Mouse (Mus musculus) kidney, adult 2 months (tissue): ENCODE data around the gene Disc1. TPM values are rescaled to one million over a fixed set of nuclear protein-coding genes. Genes with fewer than 3 reads are reported as not detected.

Experiments
- DNase-seq: peaks from one replicate; pipeline ENCODE4 v3.0.0; 2021
- H3K27ac ChIP-seq: fragments of 200-500 bp; 2 replicates; pipeline ENCODE4 v1.5.1; 2012; ENCODE audit warnings: low read depth, low read length, control low read depth, inconsistent platforms; ENCODE audit not compliant: insufficient read depth
- H3K27me3 ChIP-seq: fragments of 200-500 bp; replicated peaks from 2 replicates; pipeline ENCODE4 v1.6.1; 2012; ENCODE audit warnings: mild to moderate bottlenecking, moderate library complexity, low read length, inconsistent platforms; ENCODE audit not compliant: control insufficient read depth, insufficient read depth
- H3K36me3 ChIP-seq: fragments of 200-500 bp; 2 replicates; pipeline ENCODE4 v1.6.1; 2012; ENCODE audit warnings: mild to moderate bottlenecking, moderate library complexity, low read length, inconsistent platforms; ENCODE audit not compliant: control insufficient read depth, insufficient read depth
- H3K4me1 ChIP-seq: fragments of 200-500 bp; 2 replicates; pipeline ENCODE4 v1.6.1; 2011; ENCODE audit warnings: low read length; ENCODE audit not compliant: control insufficient read depth, insufficient read depth
- H3K4me3 ChIP-seq: fragments of 200-500 bp; 2 replicates; pipeline ENCODE4 v1.5.1; 2011; ENCODE audit warnings: mild to moderate bottlenecking, low read depth, low read length, control low read depth; ENCODE audit not compliant: insufficient read depth
- CTCF ChIP-seq: fragments of 200-500 bp; conservative IDR thresholded peaks from 2 replicates; pipeline ENCODE4 v1.5.1; 2011; ENCODE audit warnings: low read depth, mild to moderate bottlenecking, control low read depth, low read length, moderate library complexity, mixed read lengths; ENCODE audit not compliant: insufficient read depth, insufficient read length
- POLR2A ChIP-seq: fragments of 200-500 bp; IDR thresholded peaks from one replicate; pipeline ENCODE4 v1.6.1; 2011; ENCODE audit warnings: low read depth, low read length, control low read depth
- WGBS: fragments of 180-500 bp; shearing (Covaris S2); methylation state at CpG from one replicate; pipeline ENCODE4 v1.1.7; 2018; 5-methylcytosine and 5-hydroxymethylcytosine counted together
- polyA plus RNA-seq: library from polyadenylated mRNA; depleted of rRNA; stranded (reverse); fragments of >200 nt; gene quantifications from 2 replicates; pipeline ENCODE4 v1.2.3, GENCODE M21; 2012

Gene Disc1
- polyA plus RNA-seq, 1 experiment = 0.58 TPM

DNA sequence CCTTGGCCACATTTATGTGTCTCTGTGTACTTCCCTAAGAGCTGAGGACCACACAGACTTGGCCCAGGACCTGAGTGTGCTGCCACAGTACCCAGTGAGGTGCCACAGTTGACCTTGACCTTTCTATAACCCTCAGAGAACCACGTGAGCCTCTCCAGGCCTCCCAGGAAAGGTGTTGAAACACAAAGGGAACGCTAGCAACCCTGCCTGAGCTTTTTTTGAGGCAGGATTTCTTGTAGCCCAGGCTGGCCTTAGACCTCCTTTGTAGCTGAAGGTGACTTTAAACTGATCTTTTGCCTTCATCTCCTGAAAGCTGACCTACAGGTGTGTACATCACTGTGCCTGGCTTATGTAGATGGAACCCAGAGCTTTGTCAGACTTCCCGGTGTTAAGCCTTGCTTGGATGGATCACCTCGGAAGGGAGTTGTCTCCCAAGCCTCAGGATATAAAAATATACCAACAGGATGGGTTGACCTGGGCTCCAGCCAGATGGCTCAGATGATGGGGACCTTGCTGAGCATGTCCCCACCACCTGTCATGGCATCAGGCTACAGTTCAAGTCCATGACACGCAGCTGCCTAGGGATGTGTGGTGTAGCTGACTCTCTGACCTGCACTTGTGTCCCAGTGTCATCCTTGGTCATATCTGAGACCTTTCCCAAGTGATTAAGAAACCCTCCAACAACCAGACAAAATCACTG lies 4.8 kb upstream of the Disc1 start:
- no peak for TF ChIP-seq CTCF
- TF ChIP-seq POLR2A = no peak
- DNase-seq = no peak
- Histone ChIP-seq H3K36me3 (no peaks in the 10 kb centered on the region), H3K4me3 (no peak overlapping the region), H3K27me3 (peaks cover 2% of the 10 kb centered on the region; the same call in 1 of the 2 replicates), H3K4me1 (no peaks in the 10 kb centered on the region), H3K27ac (no peak overlapping the region)
- WGBS = 71% methylated on average over 5 of the region's 5 CpGs

DNA sequence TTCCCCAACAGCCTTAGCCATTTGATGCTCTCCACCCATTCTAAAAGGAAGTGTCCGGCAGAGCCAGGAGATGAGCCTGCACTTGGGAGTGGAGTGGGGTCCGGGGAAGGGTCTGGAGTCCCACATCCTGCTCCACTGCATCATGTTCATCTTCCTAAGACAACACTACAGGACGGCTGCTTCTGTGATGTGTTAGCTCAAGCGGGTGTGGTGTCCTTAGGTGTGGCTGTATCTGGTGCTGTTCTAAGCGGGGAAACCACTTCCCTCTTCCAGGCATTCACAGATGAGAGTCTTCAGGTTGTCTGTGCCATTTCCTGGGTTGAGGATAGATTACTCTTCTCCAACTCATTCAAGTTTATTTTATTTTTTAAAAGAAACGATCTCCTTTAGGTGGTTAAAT lies 4.2 kb upstream of the Disc1 start:
- H3K4me1 ChIP-seq = no peaks in the 10 kb centered on the region
- 71% methylated on average over 6 of the region's 6 CpGs for WGBS
- no peak for DNase-seq
- no peaks in the 10 kb centered on the region for H3K36me3 ChIP-seq
- no peak overlapping the region for H3K4me3 ChIP-seq
- H3K27me3 ChIP-seq = peaks cover 2% of the 10 kb centered on the region; the same call in 1 of the 2 replicates
- H3K27ac ChIP-seq = no peak overlapping the region
- TF ChIP-seq CTCF (no peak), POLR2A (no peak)

DNA sequence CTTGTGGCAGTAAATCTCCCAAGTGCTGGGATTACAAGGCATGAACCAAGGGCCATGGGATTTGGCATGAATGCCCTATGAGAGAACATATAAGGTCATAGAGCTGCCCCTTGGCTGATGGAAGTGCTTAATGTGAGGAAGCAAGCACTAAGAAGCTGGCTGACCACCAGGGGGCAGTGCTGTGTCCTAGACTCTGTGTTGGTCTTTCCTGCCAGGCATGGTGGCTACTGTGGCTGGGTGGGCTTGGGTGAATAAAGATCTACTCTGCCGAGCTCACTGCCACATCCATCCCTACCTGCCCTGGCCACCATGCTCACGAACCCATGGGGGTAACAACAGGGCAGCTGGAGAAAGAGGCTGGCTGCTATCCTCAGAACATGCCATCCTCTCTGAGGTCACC lies 2.0 kb upstream of the Disc1 start:
- DNase-seq = peak; percentile 61
- no peak overlapping the region for H3K4me3 ChIP-seq
- WGBS = 58% methylated on average over 2 of the region's 2 CpGs
- H3K27me3 ChIP-seq = peaks cover 2% of the 10 kb centered on the region
- peak; percentile 75 for TF ChIP-seq CTCF
- no peak for TF ChIP-seq POLR2A
- H3K27ac ChIP-seq = no peak overlapping the region
- no peaks in the 10 kb centered on the region for H3K4me1 ChIP-seq
- no peaks in the 10 kb centered on the region for H3K36me3 ChIP-seq

DNA sequence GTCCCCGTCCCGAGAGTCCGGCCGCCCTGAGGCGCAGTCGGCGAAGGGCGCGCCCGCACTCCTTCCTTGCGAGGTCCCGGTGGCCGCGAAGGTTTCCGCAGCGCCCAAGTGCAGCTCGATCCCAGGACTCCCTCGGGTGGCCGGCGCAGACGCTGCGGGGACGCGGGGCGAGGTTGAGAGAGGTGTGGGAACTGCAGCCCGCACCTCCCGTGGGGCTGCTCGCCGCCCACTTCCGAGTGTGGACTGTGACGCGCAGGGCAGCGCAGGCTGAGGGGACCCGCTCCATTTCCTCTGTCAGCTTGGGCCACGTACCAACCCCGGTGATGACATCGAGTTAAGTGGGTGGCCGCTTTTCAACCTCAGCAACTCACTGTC lies 428 bp downstream of the Disc1 start:
- H3K4me3 ChIP-seq = peak overlapping the region; percentile 72
- peak; percentile 49 for DNase-seq
- WGBS = under 1% methylated on average over 38 of the region's 38 CpGs
- peaks cover 2% of the 10 kb centered on the region for H3K27me3 ChIP-seq
- TF ChIP-seq POLR2A (no peak), CTCF (no peak)
- peak overlapping the region; percentile 30 for H3K27ac ChIP-seq
- H3K36me3 ChIP-seq = no peaks in the 10 kb centered on the region
- no peaks in the 10 kb centered on the region for H3K4me1 ChIP-seq

DNA sequence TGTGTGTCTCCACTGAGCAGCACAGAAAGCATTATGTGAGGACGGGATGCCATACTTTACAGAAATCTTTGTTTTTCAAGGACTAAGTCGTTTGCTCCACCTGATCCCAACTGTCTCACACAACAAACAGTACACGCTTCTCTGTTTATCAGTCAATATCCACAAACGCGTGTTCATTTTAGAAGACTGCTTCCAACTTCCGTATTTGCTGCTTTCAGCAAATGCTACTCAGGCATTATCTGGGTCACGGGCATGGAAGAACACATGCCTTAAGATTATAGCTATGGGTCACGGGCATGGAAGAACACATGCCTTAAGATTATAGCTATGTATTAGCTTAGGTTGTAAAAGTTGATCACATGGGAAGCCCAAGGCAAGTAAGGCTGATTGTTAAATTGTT lies 6.9 kb downstream of the Disc1 start:
- no peak overlapping the region for H3K27ac ChIP-seq
- no peak for DNase-seq
- no peaks in the 10 kb centered on the region for H3K4me1 ChIP-seq
- TF ChIP-seq CTCF (no peak), POLR2A (no peak)
- no peak overlapping the region for H3K4me3 ChIP-seq
- H3K36me3 ChIP-seq = no peaks in the 10 kb centered on the region
- H3K27me3 ChIP-seq = no peaks in the 10 kb centered on the region
- 84% methylated on average over 8 of the region's 8 CpGs for WGBS

DNA sequence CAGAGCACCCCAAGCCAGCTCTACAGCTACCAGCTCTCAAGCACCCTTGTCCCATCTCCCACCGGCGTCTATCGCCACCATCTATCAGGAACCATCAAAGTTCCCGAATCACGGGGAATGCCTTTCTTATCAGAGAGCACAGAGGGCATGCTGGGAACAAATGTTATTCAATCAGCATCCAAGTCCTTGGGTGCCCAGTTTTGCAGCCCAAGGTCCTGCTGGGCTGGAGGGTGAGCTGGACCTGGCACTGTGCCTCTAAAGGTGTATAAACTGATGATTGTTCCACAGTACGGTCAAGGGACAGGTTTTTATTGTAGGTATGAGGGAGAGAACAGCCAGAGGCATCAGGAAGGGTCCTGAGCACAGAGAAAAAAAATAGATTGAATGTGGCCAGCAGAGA lies 11.6 kb downstream of the Disc1 start:
- WGBS = 80% methylated on average over 6 of the region's 6 CpGs
- H3K36me3 ChIP-seq = no peaks in the 10 kb centered on the region
- H3K27ac ChIP-seq = no peak overlapping the region
- no peaks in the 10 kb centered on the region for H3K4me1 ChIP-seq
- no peak overlapping the region for H3K4me3 ChIP-seq
- DNase-seq = no peak
- TF ChIP-seq CTCF = no peak
- no peak for TF ChIP-seq POLR2A
- no peaks in the 10 kb centered on the region for H3K27me3 ChIP-seq

DNA sequence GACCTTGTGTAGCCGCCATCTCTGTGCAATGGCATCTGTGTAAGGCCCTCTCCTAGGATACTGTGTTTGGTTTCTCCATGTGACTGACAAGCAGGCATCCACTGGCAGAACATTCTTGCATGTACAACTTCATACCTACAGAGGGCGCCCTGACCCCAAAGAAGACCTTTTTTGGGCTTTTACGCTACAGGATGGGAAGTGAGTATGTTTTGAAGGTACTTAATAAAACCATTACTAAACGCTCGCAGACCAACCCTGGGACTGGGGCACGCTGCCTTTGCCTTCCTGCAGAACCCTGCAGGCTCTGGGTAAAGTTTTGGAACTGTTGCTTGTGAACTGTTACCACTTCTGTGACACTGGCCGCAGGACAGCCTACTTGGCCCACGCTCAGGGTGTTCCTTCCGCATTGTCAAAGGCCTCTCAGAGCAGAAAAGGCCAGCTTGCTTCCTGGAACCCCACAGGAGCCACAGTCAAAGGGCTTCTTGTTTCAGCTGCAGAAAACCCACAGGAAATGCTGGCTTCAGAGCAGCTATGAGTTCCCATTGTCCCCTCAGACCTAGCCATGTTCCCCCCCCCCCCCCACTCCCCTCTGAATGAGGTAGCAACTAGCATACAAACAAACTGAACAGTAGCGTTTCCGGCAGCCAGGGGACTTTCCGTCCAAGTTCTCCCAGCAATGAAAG lies 13.1 kb downstream of the Disc1 start:
- no peak overlapping the region for H3K4me3 ChIP-seq
- WGBS = 32% methylated on average over 12 of the region's 12 CpGs
- H3K4me1 ChIP-seq = no peaks in the 10 kb centered on the region
- no peaks in the 10 kb centered on the region for H3K36me3 ChIP-seq
- peak; percentile 86 for DNase-seq
- H3K27ac ChIP-seq = peak overlapping the region; percentile 85
- H3K27me3 ChIP-seq = no peaks in the 10 kb centered on the region
- TF ChIP-seq CTCF = peak; percentile 55
- TF ChIP-seq POLR2A = no peak
